ENCODE assay signal across 8 mouse cellular contexts in genomic region chr10:77434457-77435151, GRCm38 (mm10). TPM values are rescaled to one million over a fixed set of nuclear protein-coding genes. Genes with fewer than 3 reads are reported as not detected.
DNase-seq lines count a peak whose midpoint lies in the region; ATAC-seq and TF ChIP-seq lines count a peak whose summit lies in the region.

No protein-coding gene starts in this region.

- peak; percentile 49 to 53; a peak in 1 of 4 replicates for ATAC-seq in hematopoietic stem cell, adult 5-6 weeks (replicated peaks in 1 of 2; ENCODE audit: insufficient read depth in 1 of 2, low FRiP score in 2 of 2, low TSS enrichment in 1 of 2, low read depth in 1 of 2, poor library complexity in 2 of 2, severe bottlenecking in 2 of 2)
- ATAC-seq in megakaryocyte progenitor cell, adult 5-6 weeks (replicated peaks; ENCODE audit: poor library complexity): peak; percentile 23; the same call in 1 of the 2 replicates
- ATAC-seq in CD4-positive, CD25-positive, alpha-beta regulatory T cell, adult 4 months: no peak

- TF ChIP-seq POLR2A in CH12.LX (IDR thresholded peaks at IDR 0.05; ENCODE audit: low read depth, low read length): no peak
- no peak for TF ChIP-seq POLR2A in brain, embryonic 14.5 days (IDR thresholded peaks at IDR 0.05; ENCODE audit: borderline replicate concordance, extremely low read depth, insufficient read depth, insufficient read length, poor library complexity, severe bottlenecking)

- H3K9ac ChIP-seq in CH12.LX (ENCODE audit: insufficient read depth, low read depth): no peak overlapping the region

- H3K79me2 ChIP-seq in CH12.LX (replicated peaks; ENCODE audit: control insufficient read depth, extremely low read depth, insufficient read depth, poor library complexity, severe bottlenecking): no peaks in the 10 kb centered on the region

- H3K9me3 ChIP-seq in CH12.LX (replicated peaks; ENCODE audit: low read length): no peaks in the 10 kb centered on the region

- no peaks in the 10 kb centered on the region for H3K36me3 ChIP-seq in CH12.LX (replicated peaks in 1 of 2; ENCODE audit: control insufficient read depth in 1 of 2, insufficient read depth in 1 of 2, low read length in 1 of 2)

- no peak overlapping the region for H3K4me2 ChIP-seq in CH12.LX (ENCODE audit: insufficient read depth, low read depth, poor library complexity, severe bottlenecking)

- no peak for TF ChIP-seq EP300 in CH12.LX (IDR thresholded peaks at IDR 0.05; ENCODE audit: low read length)

- TF ChIP-seq CTCF in CH12.LX (conservative IDR thresholded peaks at IDR 0.05 in 1 of 2, IDR thresholded peaks at IDR 0.05 in 1 of 2; ENCODE audit: low read depth in 2 of 2, low read length in 2 of 2): no peak
- TF ChIP-seq CTCF in brain, embryonic 14.5 days (IDR thresholded peaks at IDR 0.05; ENCODE audit: borderline replicate concordance, extremely low read depth, insufficient read depth, insufficient read length): no peak

- dilution Hi-C loops in CH12.LX (cut with MboI; ENCODE audit: extremely low pct_ligation_motif_present, extremely low pct_unique_long_range_greater_than_20kb, low sequenced_read_pairs): no loop called here

- no peak for DNase-seq in CH12.LX (ENCODE audit: extremely low read depth)
- peak; percentile 23 for DNase-seq in brain, embryonic 14.5 days (ENCODE audit: low read depth)
- DNase-seq in frontal cortex, adult 2 months (ENCODE audit: extremely low spot score in 1 of 2, low spot score in 1 of 2): peak; percentile 87 to 88
- peak; percentile 42 for DNase-seq in layer of hippocampus, adult 9-10 months (ENCODE audit: low spot score)
- no peak for DNase-seq in urinary bladder, postnatal 10 days (ENCODE audit: low spot score)

- H3K27me3 ChIP-seq in CH12.LX (replicated peaks): peaks cover 19% of the 10 kb centered on the region

- 0 out of 4 replicates have a peak, but pooled peaks cover 0 to 3% of the 10 kb centered on the region in 2 experiments for H3K4me1 ChIP-seq in CH12.LX (ENCODE audit: control insufficient read depth in 1 of 2, insufficient read depth in 2 of 2)

- H3K27ac ChIP-seq in CH12.LX (ENCODE audit: insufficient read depth, low read depth): no peak overlapping the region

- H3K4me3 ChIP-seq in CH12.LX (replicated peaks in 1 of 3; ENCODE audit: low read depth in 2 of 3, low read length in 2 of 3, poor library complexity in 1 of 3): no peak overlapping the region

- in situ Hi-C loops in CH12.LX (cut with MboI; ENCODE audit: low pct_ligation_motif_present, low pct_unique_long_range_greater_than_20kb, low sequenced_read_pairs): no loop called here

- no peak for TF ChIP-seq RAD21 in CH12.LX (IDR thresholded peaks at IDR 0.05; ENCODE audit: low read depth, low read length)

TF ChIP-seq in CH12.LX, 34 proteins besides CTCF, POLR2A, EP300 and RAD21:
- TF ChIP-seq PAX5 (IDR thresholded peaks at IDR 0.05; ENCODE audit: low read length) (no peak), SIN3A (IDR thresholded peaks at IDR 0.05; ENCODE audit: low read length) (no peak), MAX (IDR thresholded peaks at IDR 0.05; ENCODE audit: low read length) (0 out of 2 replicates have a peak, but pooled peaks have one; percentile 11), SMC3 (IDR thresholded peaks at IDR 0.05; ENCODE audit: low read depth, low read length) (no peak), MAZ (IDR thresholded peaks at IDR 0.05; ENCODE audit: low read depth, low read length) (no peak)

RNA-seq across cellular contexts. Expression of gene Adarb1, which starts 16.5 kb away (rescaled TPM):
- total RNA-seq in CH12.LX (2012; rRNA removed) (1.7 and 2.3 TPM in 2 replicates), CH12.LX (2014; rRNA removed) (2.0 and 3.5 TPM in 2 replicates)
- 2.4 and 2.9 TPM in 2 replicates for polyA plus RNA-seq in CH12.LX (2012; ENCODE audit: insufficient read length, low read depth)
- polyA plus RNA-seq in brain, embryonic 14.5 days (2012; rRNA removed): 18.0 and 22.4 TPM in 2 replicates
- 134 and 137 TPM in 2 replicates for polyA plus RNA-seq in frontal cortex, adult 2 months (2012; rRNA removed)
- 4.4 and 8.9 TPM in 2 replicates for total RNA-seq in hematopoietic stem cell, adult 5-6 weeks (2017)
- 1.6 TPM in 2 replicates for total RNA-seq in megakaryocyte progenitor cell, adult 5-6 weeks (2015)
- total RNA-seq in megakaryocyte progenitor cell, adult 5-6 weeks (2017): 0.17 and 0.71 TPM in 2 replicates
- polyA plus RNA-seq in CD4-positive, CD25-positive, alpha-beta regulatory T cell, adult 4 months (2017; shearing (Covaris generic)): 1 to 10 TPM in 1 of 2 experiments, under 1 TPM in 1; 0.74 to 1.2 TPM

Comparison
In these comparisons a context has a peak if more than half of its experiments do, and no peak if none do; other contexts are left out.
1. DNase-seq: peak in brain, embryonic 14.5 days (single experiment), frontal cortex, adult 2 months (2 of 2) and layer of hippocampus, adult 9-10 months (single experiment); none in CH12.LX (single experiment) and urinary bladder, postnatal 10 days (single experiment).